ENCODE assay signal across 9 mouse cellular contexts in the genomic region with DNA sequence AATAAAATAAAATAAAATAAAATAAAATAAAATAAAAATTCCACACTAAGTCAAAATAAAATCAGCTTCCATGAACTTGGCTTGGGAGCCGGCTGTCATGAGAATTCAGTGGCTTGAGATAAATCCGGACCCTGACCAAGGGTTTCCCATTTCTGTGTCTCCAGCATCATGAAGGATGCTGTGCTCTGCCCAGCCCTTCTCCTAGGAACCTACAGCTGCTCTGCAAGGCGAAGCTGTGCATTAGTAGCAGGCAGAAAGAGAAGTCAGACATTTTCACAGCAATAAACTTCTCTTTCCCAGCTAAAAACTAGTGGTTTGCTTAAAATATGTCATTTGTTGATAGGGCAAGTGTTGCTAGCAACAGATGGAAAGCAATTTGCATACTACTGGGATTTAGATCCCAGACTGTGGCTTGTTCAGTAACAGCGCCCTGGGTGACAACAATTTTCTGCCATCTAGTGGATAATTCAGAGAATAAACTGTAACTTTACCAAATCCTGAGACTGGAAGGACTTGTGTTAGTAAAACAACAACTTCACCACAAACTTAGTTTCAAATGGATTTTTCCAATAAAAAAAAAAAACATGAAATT.
A peak's percentile ranks its signal among the peaks of the same experiment; 100 is the strongest.
DNase-seq lines count a peak whose midpoint lies in the region; ATAC-seq and TF ChIP-seq lines count a peak whose summit lies in the region.
"Had no signal": no experiment of that assay in that cellular context is flagged by ENCODE, and none has a peak within 500 bp of the region (broad histone marks: within the 10 kb centered on the region; RNA-seq: fewer than 3 reads in every experiment).

No protein-coding gene starts in this region.

- no peak for TF ChIP-seq CTCF in thymus, adult 2 months (IDR thresholded peaks at IDR 0.05; ENCODE audit: borderline replicate concordance, control insufficient read depth, extremely low read depth, insufficient read depth, low read length, poor library complexity)

- H3K27me3 ChIP-seq in forebrain, embryonic 12.5 days: no peaks in the 10 kb centered on the region
- H3K27me3 ChIP-seq in forebrain, embryonic 10.5 days (ENCODE audit: poor library complexity, severe bottlenecking): no peaks in the 10 kb centered on the region
- no peaks in the 10 kb centered on the region for H3K27me3 ChIP-seq in midbrain, embryonic 11.5 days (ENCODE audit: control insufficient read depth, insufficient read depth, low read length)
- no peaks in the 10 kb centered on the region for H3K27me3 ChIP-seq in midbrain, embryonic 13.5 days
- no peaks in the 10 kb centered on the region for H3K27me3 ChIP-seq in thymus, adult 2 months (ENCODE audit: control insufficient read depth, insufficient read depth, low read length)
- H3K27me3 ChIP-seq in heart, embryonic 12.5 days (replicated peaks): no peaks in the 10 kb centered on the region
- H3K27me3 ChIP-seq: embryonic facial prominence, embryonic 15.5 days had no signal

- 68% methylated on average over 4 of the region's 4 CpGs for WGBS in forebrain, embryonic 12.5 days
- 70% methylated on average over 4 of the region's 4 CpGs for WGBS in forebrain, embryonic 10.5 days
- WGBS in midbrain, embryonic 11.5 days: 63% methylated on average over 4 of the region's 4 CpGs
- WGBS in midbrain, embryonic 13.5 days: 62% methylated on average over 4 of the region's 4 CpGs
- 69% methylated on average over 4 of the region's 4 CpGs for WGBS in thymus, adult 2 months
- WGBS in heart, embryonic 12.5 days: 47% methylated on average over 4 of the region's 4 CpGs

- TF ChIP-seq POLR2A in thymus, adult 2 months (IDR thresholded peaks at IDR 0.05; ENCODE audit: control insufficient read depth, extremely low read depth, insufficient read depth, low read length, poor library complexity): no peak

- H3K4me1 ChIP-seq in forebrain, embryonic 12.5 days: no peaks in the 10 kb centered on the region
- no peaks in the 10 kb centered on the region for H3K4me1 ChIP-seq in forebrain, embryonic 10.5 days
- H3K4me1 ChIP-seq in midbrain, embryonic 11.5 days (ENCODE audit: control insufficient read depth, insufficient read depth, low read length): no peaks in the 10 kb centered on the region
- H3K4me1 ChIP-seq in midbrain, embryonic 13.5 days (replicated peaks): no peaks in the 10 kb centered on the region
- H3K4me1 ChIP-seq in thymus, adult 2 months (replicated peaks; ENCODE audit: control insufficient read depth, insufficient read depth, low read length): no peaks in the 10 kb centered on the region
- H3K4me1 ChIP-seq in heart, embryonic 12.5 days (replicated peaks): no peaks in the 10 kb centered on the region
- H3K4me1 ChIP-seq: embryonic facial prominence, embryonic 15.5 days had no signal

- peak; percentile 57; the same call in 1 of the 2 replicates for ATAC-seq in forebrain, embryonic 12.5 days (ENCODE audit: low FRiP score)
- peak; percentile 54; the same call in 1 of the 2 replicates for ATAC-seq in midbrain, embryonic 11.5 days (ENCODE audit: low FRiP score)
- ATAC-seq in midbrain, embryonic 13.5 days: no peak
- ATAC-seq in heart, embryonic 12.5 days (ENCODE audit: insufficient number of reproducible peaks, low FRiP score): no peak

- H3K9ac ChIP-seq in forebrain, embryonic 12.5 days: no peak overlapping the region
- H3K9ac ChIP-seq in midbrain, embryonic 11.5 days (ENCODE audit: low read length): no peak overlapping the region
- H3K9ac ChIP-seq in midbrain, embryonic 13.5 days (replicated peaks): no peak overlapping the region
- no peak overlapping the region for H3K9ac ChIP-seq in heart, embryonic 12.5 days
- H3K9ac ChIP-seq: embryonic facial prominence, embryonic 15.5 days had no signal

- no peaks in the 10 kb centered on the region for H3K36me3 ChIP-seq in forebrain, embryonic 12.5 days (replicated peaks)
- no peaks in the 10 kb centered on the region for H3K36me3 ChIP-seq in forebrain, embryonic 10.5 days (replicated peaks)
- no peaks in the 10 kb centered on the region for H3K36me3 ChIP-seq in midbrain, embryonic 11.5 days (ENCODE audit: control insufficient read depth, insufficient read depth, low read length)
- H3K36me3 ChIP-seq in midbrain, embryonic 13.5 days: no peaks in the 10 kb centered on the region
- H3K36me3 ChIP-seq in thymus, adult 2 months (ENCODE audit: control insufficient read depth, insufficient read depth, low read length): no peaks in the 10 kb centered on the region
- H3K36me3 ChIP-seq in heart, embryonic 12.5 days: no peaks in the 10 kb centered on the region
- H3K36me3 ChIP-seq: embryonic facial prominence, embryonic 15.5 days had no signal

- no peaks in the 10 kb centered on the region for H3K9me3 ChIP-seq in forebrain, embryonic 12.5 days
- no peaks in the 10 kb centered on the region for H3K9me3 ChIP-seq in forebrain, embryonic 10.5 days
- no peaks in the 10 kb centered on the region for H3K9me3 ChIP-seq in midbrain, embryonic 11.5 days (ENCODE audit: control insufficient read depth, low read length)
- no peaks in the 10 kb centered on the region for H3K9me3 ChIP-seq in midbrain, embryonic 13.5 days
- no peaks in the 10 kb centered on the region for H3K9me3 ChIP-seq in heart, embryonic 12.5 days (replicated peaks)
- H3K9me3 ChIP-seq: embryonic facial prominence, embryonic 15.5 days had no signal

- no peak overlapping the region for H3K4me3 ChIP-seq in forebrain, embryonic 12.5 days (replicated peaks)
- no peak overlapping the region for H3K4me3 ChIP-seq in forebrain, embryonic 10.5 days
- no peak overlapping the region for H3K4me3 ChIP-seq in midbrain, embryonic 11.5 days (ENCODE audit: low read depth, low read length)
- H3K4me3 ChIP-seq in midbrain, embryonic 13.5 days (replicated peaks): no peak overlapping the region
- no peak overlapping the region for H3K4me3 ChIP-seq in thymus, adult 2 months (ENCODE audit: control insufficient read depth, insufficient read depth, low read length)
- H3K4me3 ChIP-seq in heart, embryonic 12.5 days: no peak overlapping the region
- H3K4me3 ChIP-seq: embryonic facial prominence, embryonic 15.5 days had no signal

- no peak overlapping the region for H3K27ac ChIP-seq in forebrain, embryonic 12.5 days
- H3K27ac ChIP-seq in forebrain, embryonic 10.5 days: no peak overlapping the region
- no peak overlapping the region for H3K27ac ChIP-seq in midbrain, embryonic 11.5 days (ENCODE audit: low read depth, low read length)
- no peak overlapping the region for H3K27ac ChIP-seq in midbrain, embryonic 13.5 days
- no peak overlapping the region for H3K27ac ChIP-seq in thymus, adult 2 months (ENCODE audit: control insufficient read depth, insufficient read depth, low read length)
- no peak overlapping the region for H3K27ac ChIP-seq in heart, embryonic 12.5 days (ENCODE audit: poor library complexity, severe bottlenecking)
- H3K27ac ChIP-seq: embryonic facial prominence, embryonic 15.5 days had no signal

- no peak for DNase-seq in forebrain, embryonic 10.5 days (ENCODE audit: extremely low spot score, low spot score)
- peak; percentile 87 for DNase-seq in midbrain, embryonic 11.5 days (ENCODE audit: low spot score, missing footprints)
- peak; percentile 7 to 45 for DNase-seq in frontal cortex, postnatal 36 days (ENCODE audit: low spot score in 2 of 2)
- DNase-seq in right cerebral cortex, adult 2 months (ENCODE audit: low spot score in 2 of 2): peak; percentile 16 to 42
- no peak for DNase-seq in thymus, adult 2 months

- H3K4me2 ChIP-seq in forebrain, embryonic 12.5 days: no peak overlapping the region
- H3K4me2 ChIP-seq in midbrain, embryonic 11.5 days: no peak overlapping the region
- H3K4me2 ChIP-seq in midbrain, embryonic 13.5 days (replicated peaks): no peak overlapping the region
- no peak overlapping the region for H3K4me2 ChIP-seq in heart, embryonic 12.5 days
- H3K4me2 ChIP-seq: embryonic facial prominence, embryonic 15.5 days had no signal

Comparison
In these comparisons a context has a peak if more than half of its experiments do, and no peak if none do; other contexts are left out.
1. ATAC-seq: peak in forebrain, embryonic 12.5 days (single experiment) and midbrain, embryonic 11.5 days (single experiment); none in midbrain, embryonic 13.5 days (single experiment) and heart, embryonic 12.5 days (single experiment).
2. DNase-seq: peak in midbrain, embryonic 11.5 days (single experiment), frontal cortex, postnatal 36 days (2 of 2) and right cerebral cortex, adult 2 months (2 of 2); none in forebrain, embryonic 10.5 days (single experiment) and thymus, adult 2 months (single experiment).